Mouse (Mus musculus) urinary bladder, postnatal 10 days (tissue): ENCODE measurements around the gene Il17re.

Experiments used
- DNase-seq: peaks from one replicate; pipeline ENCODE4 v3.0.0; 2022; ENCODE audit warnings: low spot score

Il17re gene

GRCm38 (mm10) chr6:113489410-113489809 lies 31.1 kb downstream of the Il17re start:
- no peak for DNase-seq

- DNase-seq: no peak
These were observed 34.0 kb downstream of the Il17re start for GRCm38 (mm10) chr6:113492101-113492864.

GRCm38 (mm10) chr6:113494258-113494788 lies 36.0 kb downstream of the Il17re start:
- no peak for DNase-seq

GRCm38 (mm10) chr6:113495071-113495675 lies 36.9 kb downstream of the Il17re start:
- DNase-seq: no peak

- DNase-seq: no peak
These were observed 41.1 kb downstream of the Il17re start for GRCm38 (mm10) chr6:113499346-113499745.

GRCm38 (mm10) chr6:113501388-113502084 lies 43.3 kb downstream of the Il17re start, which contains the start of gene Prrt3:
Gene Prrt3 (minus strand): TSS chr6:113501931.
- no peak for DNase-seq

- DNase-seq: no peak
These were observed 44.5 kb downstream of the Il17re start for GRCm38 (mm10) chr6:113502801-113503200.

GRCm38 (mm10) chr6:113505689-113506088 lies 47.4 kb downstream of the Il17re start:
- no peak for DNase-seq

- no peak for DNase-seq
These were observed 48.8 kb downstream of the Il17re start for GRCm38 (mm10) chr6:113507130-113507529.

- DNase-seq: no peak
These were observed 50.1 kb downstream of the Il17re start for GRCm38 (mm10) chr6:113508272-113508946.

- no peak for DNase-seq
These were observed 50.6 kb downstream of the Il17re start for GRCm38 (mm10) chr6:113508947-113509280.

- DNase-seq: no peak
These were observed 55.7 kb downstream of the Il17re start for GRCm38 (mm10) chr6:113513944-113514343.

GRCm38 (mm10) chr6:113514600-113514999 lies 56.3 kb downstream of the Il17re start:
- DNase-seq: no peak

GRCm38 (mm10) chr6:113517434-113518080 lies 59.3 kb downstream of the Il17re start:
- no peak for DNase-seq
